Mouse (Mus musculus) midbrain, embryonic 11.5 days (tissue): ENCODE data around the gene Fitm1. TPM values are rescaled to one million over a fixed set of nuclear protein-coding genes. Genes with fewer than 3 reads are reported as not detected.

Experiments used
- ATAC-seq: fragments of 200-750 bp; cut with Nextera tagmentation; 2 replicates; pipeline ENCODE4 v1.8.0; 2017; ENCODE audit warnings: moderate TSS enrichment, moderate library complexity; ENCODE audit not compliant: low FRiP score
- DNase-seq: peaks from one replicate; pipeline ENCODE4 v3.0.0; 2015; ENCODE audit warnings: low spot score; ENCODE audit errors: missing footprints
- H3K27ac ChIP-seq: fragments of 300-500 bp; sonication (generic); 2 replicates; pipeline ENCODE4 v1.5.1; 2014; ENCODE audit warnings: low read depth, low read length
- H3K27me3 ChIP-seq: fragments of 300-500 bp; sonication (generic); 2 replicates; pipeline ENCODE4 v1.6.1; 2014; ENCODE audit warnings: mild to moderate bottlenecking, low read length, moderate library complexity, mixed read lengths; ENCODE audit not compliant: control insufficient read depth, insufficient read depth
- H3K36me3 ChIP-seq: fragments of 300-500 bp; sonication (generic); 2 replicates; pipeline ENCODE4 v1.6.1; 2014; ENCODE audit warnings: mild to moderate bottlenecking, low read length, moderate library complexity, mixed read lengths; ENCODE audit not compliant: control insufficient read depth, insufficient read depth
- H3K4me1 ChIP-seq: fragments of 300-500 bp; sonication (generic); 2 replicates; pipeline ENCODE4 v1.6.1; 2014; ENCODE audit warnings: low read length; ENCODE audit not compliant: control insufficient read depth, insufficient read depth
- H3K4me2 ChIP-seq: fragments of 300-500 bp; sonication (generic); 2 replicates; pipeline ENCODE4 v1.6.1; 2014; ENCODE audit warnings: mild to moderate bottlenecking, moderate library complexity
- H3K4me3 ChIP-seq: fragments of 300-500 bp; sonication (generic); 2 replicates; pipeline ENCODE4 v1.5.1; 2014; ENCODE audit warnings: low read depth, low read length
- H3K9ac ChIP-seq: fragments of 300-500 bp; sonication (generic); 2 replicates; pipeline ENCODE4 v1.6.1; 2014; ENCODE audit warnings: low read length
- H3K9me3 ChIP-seq: fragments of 300-500 bp; sonication (generic); 2 replicates; pipeline ENCODE4 v1.6.1; 2016; ENCODE audit warnings: low read length; ENCODE audit not compliant: control insufficient read depth
- whole genome bisulfite sequencing: fragments of 180-500 bp; shearing (Covaris S2); extraction: QIAGEN DNeasy Blood & Tissue Kit; methylation state at CpG from one replicate; pipeline ENCODE4 v1.1.7; 2014; 5-methylcytosine and 5-hydroxymethylcytosine counted together
- polyA plus RNA-seq: library from polyadenylated mRNA; unstranded; fragments of >200 nt; fragmentation: Nextera tagmentation; extraction: Ambion mirVana; gene quantifications from 2 replicates; pipeline ENCODE4 v1.2.1, GENCODE M21; 2014

The Fitm1 gene
- polyA plus RNA-seq, 1 experiment from 2014 or later = not detected

DNA sequence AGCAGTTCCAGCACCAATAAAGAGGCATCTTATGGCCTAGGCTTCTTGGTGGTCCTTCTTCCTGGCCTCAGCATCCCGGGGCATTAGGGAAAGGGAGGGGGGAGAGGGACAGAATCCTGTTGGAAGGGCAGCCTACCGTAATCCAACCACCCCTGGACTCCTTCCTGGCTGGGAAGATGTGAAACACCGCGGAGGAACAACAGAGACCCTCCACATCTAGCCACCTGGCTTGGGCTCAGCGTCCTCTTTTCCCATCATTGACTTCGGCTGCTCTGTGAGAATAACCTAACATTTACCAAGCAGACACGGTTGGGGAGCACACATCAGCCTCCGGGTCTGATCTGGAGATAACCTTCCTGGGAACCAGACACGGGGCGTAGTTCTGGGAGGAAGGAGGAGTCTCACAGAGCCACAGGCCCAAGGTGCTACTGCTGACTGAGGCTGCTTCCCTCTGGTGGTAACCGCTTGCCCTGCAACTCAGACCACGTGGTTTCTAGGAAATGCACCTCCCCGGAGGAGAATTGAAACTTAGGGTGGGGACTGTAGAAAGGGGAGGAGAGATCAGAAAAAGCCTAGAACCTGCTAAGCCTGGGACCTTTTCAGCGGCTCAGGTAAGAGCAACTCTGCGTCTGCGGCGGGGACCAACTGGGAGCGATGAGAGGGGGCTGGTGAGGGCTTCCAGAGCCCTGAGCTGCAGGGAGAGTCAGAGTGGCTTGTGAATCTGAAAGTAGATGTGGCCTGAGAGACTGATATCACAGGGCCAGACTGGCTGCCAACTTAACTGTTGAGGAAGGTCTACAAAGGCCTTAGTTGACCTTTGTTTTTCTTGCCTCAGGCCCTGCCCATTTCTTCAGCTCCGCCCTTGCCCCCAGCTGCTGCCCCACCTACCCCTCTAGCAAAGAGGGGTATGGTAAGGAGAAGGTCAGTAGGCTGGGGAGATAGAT lies 28.5 kb downstream of the Fitm1 start:
- Histone ChIP-seq H3K36me3 (peaks cover 23% of the 10 kb centered on the region), H3K9me3 (no peaks in the 10 kb centered on the region), H3K4me1 (no peaks in the 10 kb centered on the region), H3K27me3 (no peaks in the 10 kb centered on the region), H3K9ac (peak overlapping the region; percentile 34; the same call in 1 of the 2 replicates), H3K27ac (no peak overlapping the region), H3K4me2 (peak overlapping the region; percentile 28; the same call in 1 of the 2 replicates), H3K4me3 (peak overlapping the region; percentile 10; the same call in 1 of the 2 replicates)
- DNase-seq (peak; percentile 96), ATAC-seq (peak; percentile 89)
- 23% methylated on average over 19 of the region's 19 CpGs for WGBS

DNA sequence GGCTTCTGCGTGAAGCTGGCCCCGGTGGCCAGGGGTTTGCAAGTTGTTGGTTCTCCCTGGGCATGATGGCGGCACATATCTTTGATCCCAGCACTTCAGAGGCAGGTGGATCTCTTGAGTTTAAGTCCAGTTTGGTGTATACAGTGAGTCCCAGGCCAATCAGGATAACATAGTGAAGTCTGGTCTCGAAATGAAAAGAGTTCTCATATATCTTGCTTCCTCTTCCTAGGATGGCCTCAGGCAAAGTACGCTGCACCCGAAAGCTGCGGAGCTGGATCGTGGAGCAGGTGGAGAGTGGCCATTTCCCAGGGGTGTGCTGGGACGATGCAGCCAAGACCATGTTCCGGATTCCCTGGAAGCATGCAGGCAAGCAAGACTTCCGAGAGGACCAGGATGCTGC lies 29.4 kb downstream of the Fitm1 start:
- Histone ChIP-seq H3K27me3 (no peaks in the 10 kb centered on the region), H3K9me3 (no peaks in the 10 kb centered on the region), H3K4me3 (no peak overlapping the region), H3K9ac (no peak overlapping the region), H3K36me3 (peaks cover 20% of the 10 kb centered on the region), H3K27ac (no peak overlapping the region), H3K4me1 (no peaks in the 10 kb centered on the region), H3K4me2 (no peak overlapping the region)
- ATAC-seq = no peak
- peak; percentile 56 for DNase-seq
- 97% methylated on average over 11 of the region's 11 CpGs for WGBS

DNA sequence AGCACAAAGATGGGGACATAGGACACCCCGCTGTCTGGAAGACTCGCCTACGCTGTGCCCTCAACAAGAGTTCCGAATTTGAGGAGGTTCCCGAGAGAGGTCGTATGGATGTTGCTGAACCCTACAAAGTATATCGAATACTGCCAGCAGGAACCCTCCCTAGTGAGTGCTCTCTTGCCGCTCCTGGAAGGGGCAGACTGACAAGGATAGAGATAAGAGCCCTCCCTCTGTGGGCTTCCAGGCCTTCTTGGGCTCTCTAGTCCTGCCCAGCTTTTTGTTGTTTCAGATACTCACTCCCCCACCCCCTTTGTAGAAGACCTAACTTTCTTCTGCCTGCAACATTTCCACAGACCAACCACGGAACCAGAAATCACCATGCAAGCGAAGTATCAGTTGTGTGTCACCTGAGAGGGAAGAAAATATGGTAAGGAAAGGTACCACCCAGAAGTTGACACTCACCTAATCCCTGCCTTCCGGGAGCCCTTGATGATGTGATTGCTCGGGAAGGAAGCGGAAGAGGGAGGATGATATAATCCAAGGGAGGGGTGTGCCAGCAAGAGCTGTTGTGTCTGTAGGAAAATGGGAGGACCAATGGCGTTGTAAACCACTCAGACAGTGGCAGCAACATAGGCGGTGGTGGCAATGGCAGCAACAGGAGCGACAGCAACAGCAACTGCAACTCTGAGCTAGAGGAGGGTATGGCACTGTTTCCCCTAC lies 30.5 kb downstream of the Fitm1 start:
- 92% methylated on average over 16 of the region's 16 CpGs for whole genome bisulfite sequencing
- Histone ChIP-seq H3K4me1 (no peaks in the 10 kb centered on the region), H3K9me3 (no peaks in the 10 kb centered on the region), H3K4me3 (no peak overlapping the region), H3K9ac (no peak overlapping the region), H3K27me3 (no peaks in the 10 kb centered on the region), H3K36me3 (peaks cover 20% of the 10 kb centered on the region), H3K4me2 (no peak overlapping the region), H3K27ac (no peak overlapping the region)
- ATAC-seq = no peak
- peak; percentile 19 for DNase-seq

DNA sequence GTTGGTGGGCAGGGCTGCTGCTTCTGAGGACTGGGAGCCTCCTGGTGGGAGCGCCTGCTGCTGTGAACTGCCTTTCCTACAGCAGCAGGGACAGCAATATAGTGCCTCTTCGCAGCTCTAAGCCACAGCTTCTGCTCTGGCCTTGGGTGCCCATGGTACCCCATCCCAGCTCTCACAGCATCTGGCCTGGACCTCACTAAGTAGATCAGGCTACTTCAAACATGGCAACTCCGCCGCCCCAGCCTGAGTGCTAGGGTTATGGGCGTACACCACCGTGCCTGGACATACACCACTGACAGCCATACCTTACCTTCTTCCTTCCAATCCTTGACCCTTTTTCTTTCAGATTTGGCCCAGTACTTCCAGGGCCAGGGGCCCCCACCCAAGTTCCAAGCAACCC lies 32.9 kb downstream of the Fitm1 start:
- no peak overlapping the region for H3K27ac ChIP-seq

DNA sequence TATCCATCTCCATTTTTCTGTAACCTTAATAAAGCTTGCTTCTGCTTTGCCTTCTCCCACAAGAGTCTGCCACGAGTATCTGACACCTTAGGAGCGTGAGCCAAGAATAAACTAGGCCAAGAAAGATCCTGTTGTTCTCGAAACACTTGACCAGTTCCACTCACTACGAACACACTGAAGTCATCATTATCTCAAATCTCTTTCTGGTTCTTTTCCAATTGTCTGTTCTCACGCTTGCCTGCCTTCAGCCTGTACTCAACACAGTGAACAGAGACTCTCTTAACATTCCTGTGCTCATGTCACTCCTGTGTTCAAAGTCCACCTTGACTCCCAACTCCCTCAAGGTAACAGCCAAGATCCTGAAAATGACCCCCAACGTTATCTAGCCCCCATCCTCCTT lies 37.9 kb downstream of the Fitm1 start:
- Histone ChIP-seq H3K4me3 (no peak overlapping the region), H3K4me1 (no peaks in the 10 kb centered on the region), H3K36me3 (peaks cover 4% of the 10 kb centered on the region; the same call in 1 of the 2 replicates), H3K9ac (no peak overlapping the region), H3K4me2 (no peak overlapping the region), H3K27me3 (no peaks in the 10 kb centered on the region), H3K9me3 (no peaks in the 10 kb centered on the region), H3K27ac (no peak overlapping the region)
- WGBS = 70% methylated on average over 6 of the region's 6 CpGs
- ATAC-seq (no peak), DNase-seq (no peak)

More for the DNA sequence above, 32.9 kb downstream of the Fitm1 start:
- H3K36me3 ChIP-seq = peaks cover 10% of the 10 kb centered on the region; the same call in 1 of the 2 replicates
- no peaks in the 10 kb centered on the region for H3K4me1 ChIP-seq
- H3K4me3 ChIP-seq = no peak overlapping the region
- WGBS = 93% methylated on average over 6 of the region's 6 CpGs
- H3K9ac ChIP-seq = no peak overlapping the region
- no peak overlapping the region for H3K4me2 ChIP-seq
- no peaks in the 10 kb centered on the region for H3K27me3 ChIP-seq
- H3K9me3 ChIP-seq = no peaks in the 10 kb centered on the region
- ATAC-seq = no peak
- no peak for DNase-seq

DNA sequence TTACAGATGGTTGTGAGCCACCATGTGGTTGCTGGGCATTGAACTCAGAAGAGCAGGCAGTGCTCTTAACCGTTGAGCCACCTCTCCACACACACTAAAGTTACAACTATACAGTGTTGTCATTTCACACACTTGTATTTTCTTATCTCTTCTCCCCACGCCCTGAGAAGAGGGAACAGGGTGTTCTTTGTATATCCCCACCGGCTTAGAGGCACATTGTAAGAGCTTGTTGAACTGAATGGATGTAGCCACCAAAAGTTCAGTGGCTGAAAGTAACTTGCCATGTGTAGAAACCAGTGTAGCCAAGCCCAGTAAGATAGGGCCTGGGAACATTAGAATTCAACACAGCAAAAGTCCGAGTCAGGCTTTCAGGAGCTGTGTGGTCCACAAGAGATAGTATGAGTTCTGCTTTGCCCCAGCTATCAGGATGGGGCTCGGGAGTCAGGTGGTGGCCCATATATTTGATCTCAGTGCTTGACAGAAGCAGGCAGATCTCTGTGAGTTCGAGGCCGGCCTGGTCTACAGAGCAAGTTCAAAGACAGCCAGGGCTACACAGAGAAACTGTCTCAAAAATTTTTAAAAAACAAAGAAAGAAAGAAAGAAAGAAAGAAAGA lies 39.3 kb downstream of the Fitm1 start:
- 78% methylated on average over 7 of the region's 7 CpGs for WGBS
- Histone ChIP-seq H3K9ac (no peak overlapping the region), H3K4me2 (no peak overlapping the region), H3K4me1 (no peaks in the 10 kb centered on the region), H3K36me3 (no peaks in the 10 kb centered on the region), H3K27ac (no peak overlapping the region), H3K4me3 (no peak overlapping the region), H3K9me3 (no peaks in the 10 kb centered on the region), H3K27me3 (no peaks in the 10 kb centered on the region)
- ATAC-seq (no peak), DNase-seq (peak; percentile 81)

DNA sequence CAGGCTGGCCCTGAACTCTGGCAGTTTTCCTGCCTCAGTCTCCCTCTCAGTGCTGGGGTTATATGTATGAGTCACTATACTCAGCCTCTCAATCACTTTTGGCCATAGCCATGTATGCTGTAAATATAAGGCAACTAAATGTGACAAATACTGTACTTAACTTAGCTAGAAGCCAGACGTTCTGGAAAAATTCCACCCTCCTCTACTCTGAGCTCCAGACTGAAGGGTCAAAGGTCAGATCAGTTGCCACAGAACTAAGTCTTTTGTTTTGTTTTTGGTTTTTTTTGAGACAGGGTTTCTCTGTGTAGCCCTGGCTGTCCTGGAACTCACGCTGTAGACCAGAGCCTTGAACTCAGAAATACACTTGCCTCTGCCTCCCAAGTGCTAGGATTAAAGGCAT lies 40.5 kb downstream of the Fitm1 start:
- Histone ChIP-seq H3K4me2 (no peak overlapping the region), H3K9ac (no peak overlapping the region), H3K36me3 (no peaks in the 10 kb centered on the region), H3K4me3 (no peak overlapping the region), H3K27me3 (no peaks in the 10 kb centered on the region), H3K4me1 (no peaks in the 10 kb centered on the region), H3K9me3 (no peaks in the 10 kb centered on the region), H3K27ac (no peak overlapping the region)
- no peak for ATAC-seq
- WGBS = 52% methylated on average over 2 of the region's 2 CpGs
- DNase-seq = peak; percentile 62

DNA sequence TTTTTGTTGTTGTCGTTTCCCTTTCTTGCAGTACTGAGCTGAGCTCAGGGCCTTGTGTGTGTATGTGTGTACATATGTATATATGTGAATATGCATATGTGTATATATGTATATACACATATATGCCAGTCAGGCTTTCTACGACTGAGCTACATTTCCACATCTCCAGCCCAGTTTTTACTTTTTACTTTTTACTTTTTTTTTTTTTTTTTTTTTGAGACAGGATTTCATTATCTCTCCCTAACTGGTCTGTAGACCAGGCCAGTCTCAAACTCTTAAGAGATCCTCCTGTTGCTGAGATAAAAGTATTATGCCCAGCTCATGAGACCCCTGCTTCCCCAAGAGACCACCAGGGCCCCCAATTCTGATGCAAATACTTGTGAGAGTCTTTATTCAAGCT lies 41.4 kb downstream of the Fitm1 start:
- Histone ChIP-seq H3K4me1 (no peaks in the 10 kb centered on the region), H3K4me2 (no peak overlapping the region), H3K27ac (no peak overlapping the region), H3K36me3 (no peaks in the 10 kb centered on the region), H3K4me3 (no peak overlapping the region), H3K27me3 (no peaks in the 10 kb centered on the region), H3K9me3 (no peaks in the 10 kb centered on the region), H3K9ac (no peak overlapping the region)
- WGBS = 87% methylated on average over 2 of the region's 2 CpGs
- ATAC-seq (no peak), DNase-seq (no peak)
